Mouse (Mus musculus): ENCODE data around the gene Mybphl. TPM values are rescaled to one million over a fixed set of nuclear protein-coding genes. Genes with fewer than 3 reads are reported as not detected.

Gene Mybphl
- polyA plus RNA-seq, 1 experiment from 2014 or later, result 39.8 TPM

GRCm38 (mm10) chr3:108411026-108411753 is 46.5 kb downstream of the Mybphl start:
- Histone ChIP-seq H3K36me3 (peaks cover 19% of the 10 kb centered on the region), H3K27ac (ENCODE audit: poor library complexity, severe bottlenecking) (no peak overlapping the region), H3K27me3 (replicated peaks) (peaks cover 31% of the 10 kb centered on the region), H3K4me2 (no peak overlapping the region), H3K9me3 (replicated peaks) (peaks cover 21% of the 10 kb centered on the region), H3K4me1 (replicated peaks) (peaks cover 8% of the 10 kb centered on the region; the same call in 1 of the 2 replicates), H3K4me3 (no peak overlapping the region), H3K9ac (no peak overlapping the region)
- 63% methylated on average over 5 of the region's 5 CpGs for WGBS
- no peak for ATAC-seq (ENCODE audit: insufficient number of reproducible peaks, low FRiP score)

- 76% methylated on average over 8 of the region's 8 CpGs for WGBS
- no peak for ATAC-seq (ENCODE audit: insufficient number of reproducible peaks, low FRiP score)
- H3K27me3 ChIP-seq (replicated peaks), result peaks cover 32% of the 10 kb centered on the region
- H3K9ac ChIP-seq, result no peak overlapping the region
- no peak overlapping the region for H3K4me3 ChIP-seq
- no peak overlapping the region for H3K27ac ChIP-seq (ENCODE audit: poor library complexity, severe bottlenecking)
- peaks cover 19% of the 10 kb centered on the region for H3K36me3 ChIP-seq
- H3K4me2 ChIP-seq, result no peak overlapping the region
- H3K4me1 ChIP-seq (replicated peaks), result peaks cover 9% of the 10 kb centered on the region; the same call in 1 of the 2 replicates
- H3K9me3 ChIP-seq (replicated peaks), result peaks cover 21% of the 10 kb centered on the region
These were observed 47.0 kb downstream of the Mybphl start for GRCm38 (mm10) chr3:108411754-108412121.

GRCm38 (mm10) chr3:108413634-108414360 is 49.1 kb downstream of the Mybphl start:
- WGBS, result 93% methylated on average over 35 of the region's 35 CpGs
- Histone ChIP-seq H3K27me3 (replicated peaks) (peaks cover 40% of the 10 kb centered on the region), H3K4me2 (no peak overlapping the region)

GRCm38 (mm10) chr3:108414857-108415830 is 50.4 kb downstream of the Mybphl start, which contains the start of gene Celsr2:
Celsr2 (minus strand) TSS chr3:108415552.
- Histone ChIP-seq H3K27me3 (replicated peaks) (peaks cover 39% of the 10 kb centered on the region), H3K4me1 (replicated peaks) (peaks cover 9% of the 10 kb centered on the region; the same call in 1 of the 2 replicates), H3K36me3 (peaks cover 19% of the 10 kb centered on the region), H3K4me2 (peak within 1 kb of the TSS; percentile 100), H3K9ac (peak within 1 kb of the TSS; percentile 78), H3K4me3 (peak within 1 kb of the TSS; percentile 89), H3K27ac (ENCODE audit: poor library complexity, severe bottlenecking) (no peak within 1 kb of the TSS), H3K9me3 (replicated peaks) (peaks cover 21% of the 10 kb centered on the region)
- ATAC-seq (ENCODE audit: insufficient number of reproducible peaks, low FRiP score), result peak; percentile 8; the same call in 1 of the 2 replicates
- 7% methylated on average over 64 of the region's 67 CpGs for WGBS

More at GRCm38 (mm10) chr3:108413634-108414360, 49.1 kb downstream of the Mybphl start:
- H3K9ac ChIP-seq, result no peak overlapping the region
- H3K4me3 ChIP-seq, result no peak overlapping the region
- peaks cover 21% of the 10 kb centered on the region for H3K9me3 ChIP-seq (replicated peaks)
- peaks cover 19% of the 10 kb centered on the region for H3K36me3 ChIP-seq
- ATAC-seq (ENCODE audit: insufficient number of reproducible peaks, low FRiP score), result no peak
- no peak overlapping the region for H3K27ac ChIP-seq (ENCODE audit: poor library complexity, severe bottlenecking)
- peaks cover 9% of the 10 kb centered on the region; the same call in 1 of the 2 replicates for H3K4me1 ChIP-seq (replicated peaks)

- peak overlapping the region; percentile 100 for H3K4me2 ChIP-seq
- peak overlapping the region; percentile 78 for H3K9ac ChIP-seq
- H3K9me3 ChIP-seq (replicated peaks), result peaks cover 21% of the 10 kb centered on the region
- no peak overlapping the region for H3K27ac ChIP-seq (ENCODE audit: poor library complexity, severe bottlenecking)
- peak; percentile 73 for ATAC-seq (ENCODE audit: insufficient number of reproducible peaks, low FRiP score)
- H3K4me3 ChIP-seq, result peak overlapping the region; percentile 89
- WGBS, result under 1% methylated on average over 48 of the region's 48 CpGs
- H3K4me1 ChIP-seq (replicated peaks), result peaks cover 9% of the 10 kb centered on the region; the same call in 1 of the 2 replicates
- H3K27me3 ChIP-seq (replicated peaks), result peaks cover 39% of the 10 kb centered on the region
- H3K36me3 ChIP-seq, result peaks cover 19% of the 10 kb centered on the region
These were observed 51.1 kb downstream of the Mybphl start for GRCm38 (mm10) chr3:108415831-108416223.

- ATAC-seq (ENCODE audit: insufficient number of reproducible peaks, low FRiP score), result no peak
- H3K9me3 ChIP-seq (replicated peaks), result no peaks in the 10 kb centered on the region
- H3K9ac ChIP-seq, result no peak overlapping the region
- H3K4me2 ChIP-seq, result no peak overlapping the region
- 29% methylated on average over 6 of the region's 6 CpGs for WGBS
- H3K4me1 ChIP-seq (replicated peaks), result peaks cover 12% of the 10 kb centered on the region
- H3K4me3 ChIP-seq, result no peak overlapping the region
- peaks cover 10% of the 10 kb centered on the region for H3K27me3 ChIP-seq (replicated peaks)
- no peak overlapping the region for H3K27ac ChIP-seq (ENCODE audit: poor library complexity, severe bottlenecking)
- H3K36me3 ChIP-seq, result peaks cover 31% of the 10 kb centered on the region
These were observed 58.3 kb downstream of the Mybphl start for GRCm38 (mm10) chr3:108423006-108423405.

- WGBS, result 20% methylated on average over 11 of the region's 11 CpGs
- no peak overlapping the region for H3K4me3 ChIP-seq
- H3K36me3 ChIP-seq, result peaks cover 42% of the 10 kb centered on the region
- H3K27ac ChIP-seq (ENCODE audit: poor library complexity, severe bottlenecking), result no peak overlapping the region
- H3K4me1 ChIP-seq (replicated peaks), result peaks cover 12% of the 10 kb centered on the region
- ATAC-seq (ENCODE audit: insufficient number of reproducible peaks, low FRiP score), result peak; percentile 51
- H3K9me3 ChIP-seq (replicated peaks), result no peaks in the 10 kb centered on the region
- H3K4me2 ChIP-seq, result peak overlapping the region; percentile 51
- H3K9ac ChIP-seq, result 0 out of 2 replicates have a peak overlapping the region, but pooled peaks have one; percentile 11
- H3K27me3 ChIP-seq (replicated peaks), result no peaks in the 10 kb centered on the region
These were observed 59.4 kb downstream of the Mybphl start for GRCm38 (mm10) chr3:108423844-108424801.

- H3K27me3 ChIP-seq (replicated peaks), result no peaks in the 10 kb centered on the region
- no peak overlapping the region for H3K9ac ChIP-seq
- H3K9me3 ChIP-seq (replicated peaks), result no peaks in the 10 kb centered on the region
- no peak for ATAC-seq (ENCODE audit: insufficient number of reproducible peaks, low FRiP score)
- no peak overlapping the region for H3K4me2 ChIP-seq
- peaks cover 12% of the 10 kb centered on the region for H3K4me1 ChIP-seq (replicated peaks)
- 85% methylated on average over 7 of the region's 7 CpGs for WGBS
- H3K36me3 ChIP-seq, result peaks cover 52% of the 10 kb centered on the region
- no peak overlapping the region for H3K4me3 ChIP-seq
- no peak overlapping the region for H3K27ac ChIP-seq (ENCODE audit: poor library complexity, severe bottlenecking)
These were observed 60.4 kb downstream of the Mybphl start for GRCm38 (mm10) chr3:108424944-108425623.

- H3K4me1 ChIP-seq (replicated peaks), result peaks cover 12% of the 10 kb centered on the region
These were observed 60.9 kb downstream of the Mybphl start for GRCm38 (mm10) chr3:108425624-108426018.

More at GRCm38 (mm10) chr3:108425624-108426018, 60.9 kb downstream of the Mybphl start:
- Histone ChIP-seq H3K4me2 (no peak overlapping the region), H3K9me3 (replicated peaks) (no peaks in the 10 kb centered on the region), H3K27me3 (replicated peaks) (no peaks in the 10 kb centered on the region), H3K27ac (ENCODE audit: poor library complexity, severe bottlenecking) (no peak overlapping the region), H3K4me3 (no peak overlapping the region), H3K36me3 (peaks cover 56% of the 10 kb centered on the region), H3K9ac (no peak overlapping the region)
- no peak for ATAC-seq (ENCODE audit: insufficient number of reproducible peaks, low FRiP score)
- 82% methylated on average over 6 of the region's 6 CpGs for WGBS
